Mouse (Mus musculus): ENCODE data around the gene Gm21882. TPM values are rescaled to one million over a fixed set of nuclear protein-coding genes. Genes with fewer than 3 reads are reported as not detected.
"Not testable (repeated sequence)": the region's sequence is repeated elsewhere in the genome, so short reads cannot be mapped to it uniquely, and the experiment has no call there.

Gene Gm21882
- total RNA-seq (2021), result not detected

GRCm38 (mm10) chrY:40381423-40381822 is at the start of gene Gm21882:
Gene Gm21882 (minus strand): TSS chrY:40381523.
- intact Hi-C loops (cut with DNase I); DNase-seq (ENCODE audit: extremely low spot score in 1 of 2, low spot score in 2 of 2): not testable (repeated sequence)

Other genes with a start within 250 kb of the Gm21882 start
- not detected for gene Gm21865, start 64.6 kb downstream of the Gm21882 start, total RNA-seq (2021)